Mouse (Mus musculus) heart, adult 2 months (tissue): Measurements from ENCODE around the gene Gria2.

Source experiments
- CTCF ChIP-seq: fragments of 200-600 bp; IDR thresholded peaks from 2 replicates; pipeline ENCODE4 v1.8.1; 2022; ENCODE audit warnings: antibody characterized with exemption, mild to moderate bottlenecking, moderate library complexity
- POLR2A ChIP-seq: fragments of 200-500 bp; IDR thresholded peaks from 2 replicates; pipeline ENCODE4 v1.6.1; 2011; ENCODE audit warnings: mild to moderate bottlenecking, low read depth, low read length, control low read depth; ENCODE audit not compliant: insufficient read depth

- TF ChIP-seq POLR2A (no peak), CTCF (no peak)
Observed at GRCm38 (mm10) chr3:80812237-80812636, 9.6 kb upstream of the Gria2 start.
